Mouse (Mus musculus): ENCODE data around the gene Carmil1. TPM values are rescaled to one million over a fixed set of nuclear protein-coding genes. Genes with fewer than 3 reads are reported as not detected.

Gene Carmil1
- polyA plus RNA-seq, 1 experiment = 4.4 TPM

DNA sequence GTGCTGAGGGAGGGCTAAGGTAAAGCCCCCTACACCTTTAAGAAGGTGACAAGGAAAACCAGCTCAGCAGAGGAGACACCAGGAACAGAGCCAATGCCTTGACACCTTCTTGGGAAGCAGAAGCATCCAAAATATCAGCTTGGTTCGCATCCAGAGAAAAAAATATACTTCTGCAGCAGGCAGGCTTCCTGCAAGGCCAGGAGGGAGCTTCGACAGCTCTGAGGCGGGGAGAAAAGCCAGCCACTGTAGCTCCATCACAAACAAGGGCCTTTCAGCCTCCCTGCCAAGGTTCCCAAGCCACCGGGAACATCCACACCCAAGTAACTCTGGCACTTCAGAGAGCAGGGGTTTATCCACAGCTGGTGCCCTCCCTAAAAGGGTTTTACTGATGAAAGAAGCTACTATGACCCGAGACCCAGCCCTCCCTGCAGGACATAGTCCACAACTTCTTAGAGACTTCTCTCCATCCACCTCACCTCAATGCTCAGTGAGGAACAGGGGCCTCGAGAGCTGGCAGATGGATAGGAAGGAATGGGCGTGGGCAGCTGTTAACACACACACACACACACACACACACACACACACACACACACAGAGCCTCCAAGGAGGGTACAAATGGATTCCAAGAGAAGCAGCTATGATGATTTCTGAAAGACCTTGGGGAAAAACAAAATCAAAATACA, 80.6 kb downstream of the Carmil1 start:
- Histone ChIP-seq H3K79me3 (ENCODE audit: low read depth) (peaks cover 2% of the 10 kb centered on the region), H3K27me3 (ENCODE audit: control insufficient read depth, insufficient read depth, insufficient read length) (no peaks in the 10 kb centered on the region), H3K36me3 (ENCODE audit: control insufficient read depth, insufficient read depth) (no peaks in the 10 kb centered on the region), H3K4me3 (ENCODE audit: insufficient read depth, poor library complexity, severe bottlenecking) (no peak overlapping the region), H3ac (ENCODE audit: control insufficient read depth, insufficient read length, low read depth) (no peak overlapping the region), H3K79me2 (ENCODE audit: control insufficient read depth, insufficient read depth) (no peaks in the 10 kb centered on the region)
- TF ChIP-seq MAX (IDR thresholded peaks at IDR 0.05) (no peak), MYOD1 (IDR thresholded peaks at IDR 0.05; ENCODE audit: control insufficient read depth, insufficient read length, low read depth) (no peak), FOSL1 (IDR thresholded peaks at IDR 0.05; ENCODE audit: insufficient read depth, low read length, poor library complexity, severe bottlenecking) (no peak), MYOG (IDR thresholded peaks at IDR 0.05; ENCODE audit: control insufficient read depth, extremely low read depth, insufficient read length) (no peak), CEBPB (IDR thresholded peaks at IDR 0.05; ENCODE audit: low read depth) (no peak), CTCF (IDR thresholded peaks at IDR 0.05; ENCODE audit: control insufficient read depth, insufficient read depth, insufficient read length) (no peak), USF1 (IDR thresholded peaks at IDR 0.05; ENCODE audit: low read depth) (no peak)

DNA sequence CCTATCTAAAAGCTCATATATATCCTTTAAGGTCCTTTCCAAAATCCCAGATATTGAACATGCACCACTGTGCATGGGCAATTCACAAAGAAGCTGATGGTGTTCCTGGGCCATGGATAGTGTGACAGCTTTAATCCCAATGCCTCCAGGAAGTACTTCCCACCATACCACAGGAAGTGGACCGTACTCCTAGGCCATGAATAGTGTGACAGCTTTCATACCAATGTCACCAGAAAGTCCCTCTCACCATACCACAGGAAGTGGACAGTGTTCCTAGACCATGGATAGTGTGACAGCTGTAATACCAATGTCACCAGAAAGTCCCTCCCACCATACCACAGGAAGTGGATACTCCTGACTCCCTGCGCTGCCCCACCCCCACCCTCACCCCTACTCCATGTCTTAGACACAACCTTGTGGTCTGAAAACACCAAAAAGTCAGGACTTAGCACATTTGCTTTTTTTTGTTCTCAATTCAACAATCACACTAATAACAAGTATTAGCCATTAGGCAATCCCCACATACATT, 82.1 kb downstream of the Carmil1 start:
- H3K79me3 ChIP-seq (ENCODE audit: low read depth) = peaks cover 5% of the 10 kb centered on the region
- no peak for TF ChIP-seq MYOD1 (IDR thresholded peaks at IDR 0.05; ENCODE audit: control insufficient read depth, insufficient read length, low read depth)
- no peak for TF ChIP-seq FOSL1 (IDR thresholded peaks at IDR 0.05; ENCODE audit: insufficient read depth, low read length, poor library complexity, severe bottlenecking)
- no peak for TF ChIP-seq CEBPB (IDR thresholded peaks at IDR 0.05; ENCODE audit: low read depth)
- no peak for TF ChIP-seq CTCF (IDR thresholded peaks at IDR 0.05; ENCODE audit: control insufficient read depth, insufficient read depth, insufficient read length)
- TF ChIP-seq USF1 (IDR thresholded peaks at IDR 0.05; ENCODE audit: low read depth) = no peak
- no peak for TF ChIP-seq MAX (IDR thresholded peaks at IDR 0.05)
- TF ChIP-seq MYOG (IDR thresholded peaks at IDR 0.05; ENCODE audit: control insufficient read depth, extremely low read depth, insufficient read length) = no peak

DNA sequence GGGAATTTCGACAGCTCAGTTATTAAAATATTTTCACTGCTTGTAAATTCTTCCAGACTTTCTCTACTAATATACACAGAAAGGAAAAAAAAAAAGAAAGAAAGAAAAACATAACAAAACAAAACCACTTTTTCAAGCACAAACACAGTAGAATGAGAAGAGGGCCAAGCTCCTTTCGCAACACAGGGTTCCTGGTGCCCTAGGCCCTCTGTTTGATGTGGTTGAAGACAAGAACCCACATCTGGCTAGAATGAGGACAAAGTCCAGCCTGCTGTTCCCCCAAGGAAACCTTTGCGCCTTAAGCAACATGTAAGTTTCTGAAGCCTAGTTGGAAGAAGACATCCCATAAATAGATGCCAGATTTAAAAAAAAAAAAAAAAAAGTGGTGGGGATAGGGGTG, 85.2 kb downstream of the Carmil1 start:
- Histone ChIP-seq H3ac (ENCODE audit: control insufficient read depth, insufficient read length, low read depth) (no peak overlapping the region), H3K79me2 (ENCODE audit: control insufficient read depth, insufficient read depth) (no peaks in the 10 kb centered on the region), H3K79me3 (ENCODE audit: low read depth) (peaks cover 5% of the 10 kb centered on the region), H3K4me3 (ENCODE audit: insufficient read depth, poor library complexity, severe bottlenecking) (no peak overlapping the region), H3K27me3 (ENCODE audit: control insufficient read depth, insufficient read depth, insufficient read length) (no peaks in the 10 kb centered on the region), H3K36me3 (ENCODE audit: control insufficient read depth, insufficient read depth) (no peaks in the 10 kb centered on the region)
- no peak for TF ChIP-seq FOSL1 (IDR thresholded peaks at IDR 0.05; ENCODE audit: insufficient read depth, low read length, poor library complexity, severe bottlenecking)
- no peak for TF ChIP-seq CTCF (IDR thresholded peaks at IDR 0.05; ENCODE audit: control insufficient read depth, insufficient read depth, insufficient read length)
- TF ChIP-seq USF1 (IDR thresholded peaks at IDR 0.05; ENCODE audit: low read depth) = no peak
- no peak for TF ChIP-seq CEBPB (IDR thresholded peaks at IDR 0.05; ENCODE audit: low read depth)
- TF ChIP-seq MAX (IDR thresholded peaks at IDR 0.05) = no peak
- no peak for TF ChIP-seq MYOG (IDR thresholded peaks at IDR 0.05; ENCODE audit: control insufficient read depth, extremely low read depth, insufficient read length)
- TF ChIP-seq MYOD1 (IDR thresholded peaks at IDR 0.05; ENCODE audit: control insufficient read depth, insufficient read length, low read depth) = no peak

More for the DNA sequence above, 82.1 kb downstream of the Carmil1 start:
- Histone ChIP-seq H3K36me3 (ENCODE audit: control insufficient read depth, insufficient read depth) (no peaks in the 10 kb centered on the region), H3K27me3 (ENCODE audit: control insufficient read depth, insufficient read depth, insufficient read length) (no peaks in the 10 kb centered on the region), H3K79me2 (ENCODE audit: control insufficient read depth, insufficient read depth) (no peaks in the 10 kb centered on the region), H3K4me3 (ENCODE audit: insufficient read depth, poor library complexity, severe bottlenecking) (no peak overlapping the region), H3ac (ENCODE audit: control insufficient read depth, insufficient read length, low read depth) (no peak overlapping the region)

DNA sequence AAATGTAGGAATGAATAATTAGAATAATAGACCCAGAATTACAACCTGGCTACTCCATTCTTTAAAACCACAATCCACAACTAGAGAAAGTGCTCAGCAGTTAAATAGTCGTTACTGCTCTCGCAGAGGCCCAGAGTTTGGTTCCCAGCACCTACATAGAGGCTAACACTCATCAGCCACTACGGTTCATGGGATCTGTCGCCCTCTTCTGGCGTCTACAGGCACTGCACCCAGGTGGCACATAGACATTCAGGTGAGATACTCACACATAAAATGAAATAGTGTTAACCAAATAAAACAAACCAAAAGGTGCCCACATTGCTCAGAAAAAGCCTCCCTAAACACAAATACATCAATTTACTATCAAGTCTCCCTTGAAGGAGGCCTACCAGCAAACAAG, 86.6 kb downstream of the Carmil1 start:
- H3K36me3 ChIP-seq (ENCODE audit: control insufficient read depth, insufficient read depth) = no peaks in the 10 kb centered on the region
- no peak overlapping the region for H3K4me3 ChIP-seq (ENCODE audit: insufficient read depth, poor library complexity, severe bottlenecking)
- H3K79me3 ChIP-seq (ENCODE audit: low read depth) = peaks cover 5% of the 10 kb centered on the region
- H3K27me3 ChIP-seq (ENCODE audit: control insufficient read depth, insufficient read depth, insufficient read length) = no peaks in the 10 kb centered on the region
- no peak overlapping the region for H3ac ChIP-seq (ENCODE audit: control insufficient read depth, insufficient read length, low read depth)
- no peaks in the 10 kb centered on the region for H3K79me2 ChIP-seq (ENCODE audit: control insufficient read depth, insufficient read depth)
- TF ChIP-seq MAX (IDR thresholded peaks at IDR 0.05) (no peak), CTCF (IDR thresholded peaks at IDR 0.05; ENCODE audit: control insufficient read depth, insufficient read depth, insufficient read length) (no peak), MYOG (IDR thresholded peaks at IDR 0.05; ENCODE audit: control insufficient read depth, extremely low read depth, insufficient read length) (no peak), FOSL1 (IDR thresholded peaks at IDR 0.05; ENCODE audit: insufficient read depth, low read length, poor library complexity, severe bottlenecking) (no peak), USF1 (IDR thresholded peaks at IDR 0.05; ENCODE audit: low read depth) (no peak), MYOD1 (IDR thresholded peaks at IDR 0.05; ENCODE audit: control insufficient read depth, insufficient read length, low read depth) (no peak), CEBPB (IDR thresholded peaks at IDR 0.05; ENCODE audit: low read depth) (no peak)

DNA sequence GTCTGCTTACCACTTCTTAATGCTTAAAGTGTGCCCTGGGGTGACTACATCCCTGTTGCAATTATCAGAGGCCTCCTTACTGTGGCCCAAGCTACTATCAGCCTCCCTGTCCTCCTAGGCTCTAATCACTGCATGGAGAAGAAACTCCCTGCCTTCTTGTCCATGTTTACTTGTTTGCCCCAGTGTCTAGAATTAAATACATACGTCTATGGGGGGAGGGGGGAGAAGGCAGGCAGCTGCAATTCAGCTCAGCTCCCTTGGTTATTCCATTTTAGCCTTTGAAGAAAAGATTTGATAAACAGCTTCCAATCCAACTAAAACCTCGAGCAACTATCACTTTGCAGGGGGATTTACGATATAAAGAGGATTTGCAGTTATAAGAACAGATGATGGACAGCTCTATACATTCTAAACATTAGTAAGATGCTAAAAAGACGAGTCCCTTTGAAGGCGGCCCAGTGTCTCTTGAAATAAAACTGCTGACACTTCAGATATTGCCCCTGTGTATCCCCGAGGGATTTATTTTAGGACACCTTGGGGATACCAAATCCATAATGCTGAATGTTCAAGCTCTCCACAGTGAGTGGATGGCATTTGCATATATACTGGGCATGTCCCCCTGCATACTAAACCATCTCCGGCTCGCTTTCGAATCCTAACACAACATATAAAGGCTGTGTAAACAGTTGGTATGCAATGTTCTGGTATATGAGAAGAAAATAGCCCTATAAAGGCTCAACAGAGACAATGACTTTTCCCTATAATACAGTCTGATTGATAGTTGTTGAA, 89.5 kb downstream of the Carmil1 start:
- Histone ChIP-seq H3ac (ENCODE audit: control insufficient read depth, insufficient read length, low read depth) (no peak overlapping the region), H3K79me3 (ENCODE audit: low read depth) (peaks cover 5% of the 10 kb centered on the region), H3K36me3 (ENCODE audit: control insufficient read depth, insufficient read depth) (no peaks in the 10 kb centered on the region), H3K4me3 (ENCODE audit: insufficient read depth, poor library complexity, severe bottlenecking) (no peak overlapping the region), H3K79me2 (ENCODE audit: control insufficient read depth, insufficient read depth) (no peaks in the 10 kb centered on the region), H3K27me3 (ENCODE audit: control insufficient read depth, insufficient read depth, insufficient read length) (no peaks in the 10 kb centered on the region)
- TF ChIP-seq MAX (IDR thresholded peaks at IDR 0.05) = no peak
- no peak for TF ChIP-seq MYOD1 (IDR thresholded peaks at IDR 0.05; ENCODE audit: control insufficient read depth, insufficient read length, low read depth)
- no peak for TF ChIP-seq USF1 (IDR thresholded peaks at IDR 0.05; ENCODE audit: low read depth)
- no peak for TF ChIP-seq FOSL1 (IDR thresholded peaks at IDR 0.05; ENCODE audit: insufficient read depth, low read length, poor library complexity, severe bottlenecking)
- TF ChIP-seq CTCF (IDR thresholded peaks at IDR 0.05; ENCODE audit: control insufficient read depth, insufficient read depth, insufficient read length) = no peak
- TF ChIP-seq MYOG (IDR thresholded peaks at IDR 0.05; ENCODE audit: control insufficient read depth, extremely low read depth, insufficient read length) = no peak
- TF ChIP-seq CEBPB (IDR thresholded peaks at IDR 0.05; ENCODE audit: low read depth) = no peak
